Mouse (Mus musculus) left cerebral cortex, postnatal 25 days (tissue): Measurements from ENCODE around the gene Tpm4. TPM values are rescaled to one million over a fixed set of nuclear protein-coding genes. Genes with fewer than 3 reads are reported as not detected.

ENCODE experiments used
- DNase-seq, 2 experiments: peaks; one replicate each; pipeline ENCODE4 v3.0.0; 2022; ENCODE audit warnings: low spot score in 2 of 2, mixed read lengths in 1 of 2
- intact Hi-C: fragments of 180-260 bp; cut with DNase I; formaldehyde crosslinking; loops from one replicate; pipeline ENCODE4 v1.15.1; 2025
- total RNA-seq, 2 experiments: library from RNA; stranded (reverse); gene quantifications; 2 replicates each; pipeline ENCODE4 v1.2.3; 2021

Tpm4 gene
- total RNA-seq, 2 experiments from 2014 or later, result 30.2 to 30.9 TPM

DNA sequence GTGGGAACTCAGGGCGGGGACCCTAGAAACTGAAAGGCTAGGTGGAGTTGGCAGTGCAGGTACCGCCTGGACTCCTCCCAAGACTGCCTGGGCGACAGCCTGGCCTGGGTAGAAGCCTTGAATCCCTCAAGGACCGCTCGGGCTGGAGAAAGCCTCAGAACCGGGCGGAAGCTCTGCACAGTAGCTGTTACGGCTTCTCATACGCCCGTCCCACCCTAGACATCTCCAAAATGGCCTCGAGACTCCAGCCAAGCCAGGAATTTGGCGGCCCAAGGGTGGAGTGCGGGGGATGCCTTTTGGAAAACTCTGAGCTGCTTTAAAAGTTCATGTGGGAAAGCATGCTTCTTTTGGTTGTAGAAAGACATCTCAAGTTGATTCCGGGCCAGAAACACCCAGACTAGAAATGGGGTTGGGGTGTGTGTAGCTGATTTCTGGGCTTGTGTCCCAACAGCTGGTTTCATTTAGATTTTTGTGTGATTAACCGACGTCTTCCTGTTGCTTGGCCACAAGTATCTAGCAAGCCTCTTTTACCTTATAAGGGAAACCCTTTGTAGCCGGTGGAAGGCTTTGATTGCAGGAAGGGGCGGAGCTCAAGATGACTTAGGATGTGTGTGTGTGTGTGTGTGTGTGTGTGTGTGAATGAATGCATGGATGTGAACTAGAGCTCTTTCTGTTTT lies 1.7 kb downstream of the Tpm4 start:
- DNase-seq, result peak; percentile 23 to 29
- intact Hi-C loops, result no loop called here

DNA sequence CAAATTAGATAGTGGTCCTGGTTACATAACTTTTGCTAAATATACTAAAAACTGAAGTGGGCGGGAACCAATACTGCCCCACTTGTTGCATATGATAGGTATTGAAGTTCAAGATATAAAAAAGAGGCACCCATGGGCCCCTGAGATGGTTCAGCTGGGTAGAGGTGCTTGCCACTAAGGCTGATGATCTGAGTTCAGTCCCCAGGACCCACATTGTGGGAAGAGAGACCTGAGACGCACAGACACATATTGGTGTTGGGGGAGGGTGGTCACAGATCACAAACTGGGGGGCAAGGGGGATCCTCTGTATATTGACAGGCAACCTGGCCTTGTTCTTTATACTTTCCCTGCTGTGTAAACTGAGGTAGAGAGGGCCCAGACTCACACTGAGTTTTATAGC lies 2.7 kb downstream of the Tpm4 start:
- intact Hi-C loops, result no loop called here
- no peak for DNase-seq

DNA sequence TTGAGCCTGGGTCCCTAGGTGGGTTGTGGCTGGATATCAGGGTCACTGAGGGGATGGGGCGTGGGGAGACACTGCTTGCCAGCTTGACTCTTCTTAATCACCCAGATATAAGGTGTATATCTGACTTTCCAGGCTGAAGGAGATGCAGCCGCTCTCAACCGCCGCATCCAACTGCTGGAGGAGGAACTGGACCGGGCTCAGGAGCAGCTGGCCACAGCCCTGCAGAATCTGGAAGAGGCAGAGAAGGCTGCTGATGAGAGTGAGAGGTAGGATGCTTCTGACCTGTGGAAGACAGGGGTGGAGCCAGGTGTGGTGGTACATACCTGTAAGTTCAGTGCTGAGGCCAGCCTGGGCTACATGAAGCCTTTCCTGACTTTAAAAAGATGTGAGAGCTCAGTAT lies 3.7 kb downstream of the Tpm4 start:
- DNase-seq, result no peak
- intact Hi-C loops, result no loop called here

DNA sequence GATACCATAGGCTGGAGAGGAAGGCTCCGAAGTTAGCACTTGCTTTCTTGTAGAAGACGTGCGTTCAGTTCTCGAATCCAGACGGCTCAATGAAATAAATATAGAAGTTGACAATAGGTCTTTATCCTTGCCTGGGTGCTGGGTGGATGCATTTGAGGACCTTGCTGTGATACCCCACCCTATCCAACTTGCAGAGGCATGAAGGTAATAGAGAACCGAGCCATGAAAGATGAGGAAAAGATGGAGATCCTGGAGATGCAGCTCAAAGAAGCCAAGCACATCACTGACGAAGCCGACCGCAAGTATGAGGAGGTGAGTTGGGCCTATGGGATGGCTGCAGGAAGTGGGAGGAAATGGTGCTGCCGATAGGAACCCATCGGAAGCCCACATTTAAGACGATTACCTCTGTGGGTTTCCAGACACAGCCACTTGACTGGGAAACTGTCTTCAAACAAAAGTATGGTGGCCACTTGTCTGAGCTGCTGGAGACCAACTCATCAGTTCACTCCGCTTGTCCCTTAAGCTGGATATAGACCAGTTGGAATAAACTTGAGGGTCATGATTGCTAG lies 8.6 kb downstream of the Tpm4 start:
- DNase-seq, result no peak
- intact Hi-C loops, result no loop called here

DNA sequence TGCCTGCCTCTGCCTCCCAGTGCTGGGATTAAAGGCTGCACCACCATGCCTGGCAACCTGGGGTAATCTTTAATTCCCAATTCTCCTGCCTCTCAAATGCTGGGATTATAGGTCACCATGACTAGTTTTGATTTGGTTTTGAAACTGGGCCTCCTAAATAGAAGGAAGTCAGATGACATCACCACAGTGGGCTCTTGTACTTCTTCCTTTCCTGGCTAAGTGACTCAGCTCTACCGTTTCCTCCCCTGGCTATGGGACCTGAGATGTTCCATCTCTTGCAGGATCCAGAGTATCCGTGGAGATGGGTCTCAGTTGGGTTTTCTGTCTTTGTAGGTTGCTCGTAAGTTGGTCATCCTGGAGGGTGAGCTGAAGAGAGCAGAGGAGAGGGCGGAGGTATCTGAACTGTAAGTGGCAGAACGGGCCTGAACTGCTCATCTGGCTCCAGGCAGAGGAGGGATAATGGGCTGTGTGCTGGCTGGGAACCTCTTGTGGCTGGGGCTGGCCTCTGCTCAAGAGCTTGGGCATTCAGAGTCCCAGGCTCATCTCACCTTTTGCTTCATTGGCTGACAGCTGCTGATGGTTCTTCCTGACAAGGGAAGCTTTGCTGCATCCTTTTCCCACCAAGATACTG lies 9.7 kb downstream of the Tpm4 start:
- intact Hi-C loops, result no loop called here
- no peak for DNase-seq

DNA sequence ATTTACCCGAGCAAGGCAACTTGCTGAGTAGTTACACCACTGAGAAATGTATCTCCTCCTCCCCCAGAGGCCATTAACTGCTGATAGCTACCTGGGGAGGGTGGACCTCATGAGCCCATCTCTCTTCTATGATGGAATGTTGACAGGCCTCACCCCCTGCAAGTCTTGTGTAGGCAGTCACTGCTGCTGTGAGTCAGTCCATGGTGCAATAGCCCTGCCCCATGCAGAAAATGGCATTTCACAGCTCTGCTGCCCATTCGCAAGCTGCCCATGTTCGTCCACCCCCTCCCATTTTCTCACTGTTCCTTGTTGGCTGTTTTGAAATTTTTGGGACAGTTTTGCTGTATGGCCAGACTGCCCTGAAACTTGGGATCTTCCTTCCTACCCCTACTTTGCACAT lies 10.7 kb downstream of the Tpm4 start:
- no peak for DNase-seq
- intact Hi-C loops, result no loop called here

DNA sequence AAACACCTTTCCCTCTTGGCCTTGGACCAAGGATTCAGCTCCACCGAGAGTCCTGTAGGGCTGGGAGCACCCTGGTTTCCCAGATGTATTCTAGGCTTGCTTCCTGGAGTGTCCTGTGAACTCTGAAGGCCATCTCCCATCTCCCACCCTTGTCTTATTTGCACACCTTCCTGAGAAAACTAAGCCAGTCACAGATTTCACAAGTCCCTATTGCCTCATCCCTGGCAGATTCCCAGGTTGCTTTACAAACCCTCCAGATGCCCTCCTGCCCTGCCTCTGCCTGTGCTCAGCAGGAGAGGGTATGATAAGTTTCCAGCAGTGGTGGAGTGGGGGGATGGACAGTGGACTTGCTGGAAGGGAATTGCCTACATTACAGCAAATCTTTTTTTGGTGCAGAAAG lies 11.3 kb downstream of the Tpm4 start:
- DNase-seq, result no peak
- intact Hi-C loops, result no loop called here

DNA sequence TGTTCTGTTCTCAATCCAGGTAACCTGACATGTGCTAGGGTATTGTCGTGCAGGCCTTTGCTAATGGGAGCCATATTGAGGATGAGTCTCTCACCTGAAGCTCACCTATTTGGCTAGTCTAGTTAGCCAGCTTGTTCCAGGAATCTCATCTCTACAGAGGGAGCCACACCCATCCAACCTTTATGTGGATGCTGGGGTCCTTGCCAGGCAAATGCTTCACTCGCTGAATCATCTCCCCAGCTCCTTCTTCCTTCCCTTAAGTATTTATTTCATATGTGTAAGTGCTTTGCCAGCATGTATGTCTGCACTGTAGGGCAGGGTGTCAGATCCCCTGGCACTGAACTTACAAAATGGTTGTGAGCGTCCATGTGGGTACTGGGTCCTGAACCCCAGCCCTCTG lies 11.8 kb downstream of the Tpm4 start:
- peak in 1 of 2 experiments; percentile 21 for DNase-seq
- intact Hi-C loops, result no loop called here

DNA sequence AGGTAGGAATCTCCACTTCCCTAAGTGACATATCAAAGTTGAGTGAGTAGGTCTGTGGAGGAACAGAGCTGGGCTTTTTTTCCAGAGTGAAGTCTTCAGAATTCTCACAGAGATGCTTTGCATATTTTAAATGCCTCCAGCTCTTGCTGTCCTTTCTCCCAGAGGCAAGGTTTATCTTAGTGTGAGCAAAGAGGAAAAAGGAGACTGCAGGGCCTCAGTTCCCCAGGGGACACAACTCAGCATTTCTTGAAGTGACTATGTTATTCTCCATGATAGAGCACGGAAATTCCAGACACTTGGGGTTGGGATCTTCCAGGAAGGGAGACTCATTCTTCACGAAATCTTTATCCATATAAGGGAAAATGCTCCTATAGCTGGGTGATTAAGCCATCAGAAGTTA lies 12.5 kb downstream of the Tpm4 start:
- intact Hi-C loops, result no loop called here
- no peak for DNase-seq

DNA sequence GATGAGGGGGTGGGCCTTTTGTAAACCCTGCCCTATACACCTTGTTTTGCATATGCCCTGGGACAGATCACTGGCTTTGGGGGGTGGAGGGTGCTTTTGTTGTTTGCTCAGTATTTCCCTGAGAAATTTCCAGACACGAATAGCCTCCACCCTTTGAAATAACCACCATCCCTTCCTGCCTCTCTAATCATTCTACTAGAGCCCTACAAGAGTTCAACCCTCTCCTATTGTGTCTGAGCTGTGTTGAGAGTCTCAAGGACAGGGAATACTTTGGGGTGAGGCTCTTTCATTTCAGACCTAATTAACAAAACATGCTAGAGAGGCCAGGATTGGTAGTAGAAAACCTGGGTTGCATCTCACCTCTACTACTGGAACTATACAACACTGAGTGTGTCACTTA lies 14.3 kb downstream of the Tpm4 start:
- no peak for DNase-seq
- intact Hi-C loops, result no loop called here

DNA sequence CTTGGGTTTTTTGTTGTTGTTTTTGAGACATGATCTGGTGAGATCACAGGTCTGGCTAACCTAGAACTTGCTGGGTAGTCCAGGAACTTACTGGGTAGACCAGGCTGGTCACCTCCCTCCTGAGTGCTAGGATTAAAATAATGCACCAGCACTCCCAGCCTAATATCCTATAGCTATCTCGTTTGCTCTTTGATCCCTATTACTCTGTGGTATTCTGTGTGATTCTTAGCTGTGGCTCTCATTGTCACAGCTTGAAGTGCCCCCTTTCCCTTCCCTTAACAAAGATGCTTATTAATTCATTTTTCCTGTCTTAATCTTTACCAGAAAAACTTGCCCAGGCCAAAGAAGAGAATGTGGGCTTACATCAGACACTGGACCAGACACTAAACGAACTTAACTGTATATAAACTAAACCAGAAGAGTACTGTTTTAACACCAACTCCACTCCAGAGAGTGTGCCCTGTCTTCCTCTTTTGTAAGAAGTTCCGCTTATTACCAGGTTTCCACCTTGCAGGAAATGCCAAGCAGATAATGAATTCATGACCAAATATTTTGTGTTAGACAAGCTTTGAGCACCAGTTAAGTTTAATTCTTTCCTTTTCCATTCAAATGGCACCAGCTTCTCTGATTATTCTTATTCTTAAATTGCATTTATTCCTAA lies 16.8 kb downstream of the Tpm4 start:
- no peak for DNase-seq
- intact Hi-C loops, result no loop called here

DNA sequence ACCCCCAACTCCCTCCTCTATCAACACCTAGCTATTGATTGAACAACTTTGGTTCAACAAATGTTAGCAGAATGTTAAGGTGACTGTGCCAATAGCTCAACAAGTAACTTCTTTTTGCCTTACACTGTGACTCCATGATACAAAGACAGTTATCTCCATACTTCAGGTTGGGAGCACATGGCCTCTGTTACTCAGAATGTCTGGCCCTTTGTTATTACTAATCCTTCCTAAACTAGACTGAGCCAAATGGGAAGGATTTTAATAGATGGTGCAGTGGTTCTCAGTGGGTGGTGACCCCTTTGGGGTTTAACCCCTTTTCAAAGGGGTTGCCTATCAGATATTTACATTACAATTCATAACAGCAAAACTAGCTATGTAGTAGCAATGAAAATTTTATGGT lies 18.6 kb downstream of the Tpm4 start:
- DNase-seq, result no peak

DNA sequence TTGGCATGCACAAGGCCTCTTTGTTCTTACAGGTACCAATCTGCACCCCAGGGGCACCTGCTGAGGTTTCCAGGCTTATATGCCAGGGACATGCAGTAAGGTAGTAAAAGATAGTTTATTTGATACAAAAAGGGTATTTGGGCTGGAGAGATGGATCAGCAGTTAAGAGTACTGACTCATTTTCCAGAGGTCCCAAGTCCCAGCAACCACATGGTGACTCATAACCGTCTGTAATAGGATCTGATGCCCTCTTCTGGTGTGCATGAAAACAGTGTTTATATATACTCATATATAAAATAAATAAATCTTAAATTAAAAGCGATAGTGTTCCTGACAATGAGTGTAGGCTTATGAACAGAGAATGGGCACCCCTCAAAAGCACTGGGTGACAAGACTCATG lies 23.3 kb downstream of the Tpm4 start:
- no peak for DNase-seq
- intact Hi-C loops, result no loop called here

More for the DNA sequence above, 18.6 kb downstream of the Tpm4 start:
- intact Hi-C loops, result no loop called here

DNA sequence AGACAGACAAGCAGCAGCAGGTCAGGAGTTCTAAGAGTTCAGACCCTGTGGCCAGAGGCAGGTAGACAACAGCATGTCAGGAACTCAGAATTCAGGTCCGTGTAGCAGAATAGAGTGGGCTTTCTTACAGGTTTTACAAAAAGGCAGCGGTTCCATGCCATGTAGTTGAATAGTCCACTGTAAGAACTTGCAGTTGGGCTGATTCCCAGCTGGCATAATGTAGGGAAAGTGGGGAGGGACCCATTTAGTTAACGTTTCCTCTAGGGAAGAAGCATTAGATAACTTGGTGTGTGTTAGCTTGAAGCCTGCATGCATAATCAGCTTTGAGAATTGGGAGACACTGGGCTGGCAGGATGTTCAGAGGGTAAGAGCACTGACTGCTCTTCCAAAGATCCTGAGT lies 24.0 kb downstream of the Tpm4 start:
- no peak for DNase-seq
- intact Hi-C loops, result no loop called here

DNA sequence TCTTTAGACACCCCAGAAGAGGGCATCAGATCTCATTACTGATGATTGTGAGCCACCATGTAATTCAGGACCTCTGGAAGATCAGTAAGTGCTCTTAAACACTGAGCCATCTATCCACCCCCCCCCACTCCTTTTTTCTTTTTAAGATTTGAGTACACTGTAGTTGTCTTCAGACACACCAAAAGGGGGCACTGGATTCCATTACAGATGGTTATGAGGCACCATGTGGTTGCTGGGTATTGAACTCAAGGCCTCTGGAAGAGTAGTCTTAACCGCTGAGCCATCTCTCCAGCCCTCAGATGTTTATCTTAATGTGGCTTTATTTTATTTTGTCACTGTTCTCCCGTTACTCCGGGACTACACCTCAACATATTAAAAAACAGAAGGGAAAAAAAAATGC lies 25.2 kb downstream of the Tpm4 start:
- intact Hi-C loops, result no loop called here
- no peak for DNase-seq

DNA sequence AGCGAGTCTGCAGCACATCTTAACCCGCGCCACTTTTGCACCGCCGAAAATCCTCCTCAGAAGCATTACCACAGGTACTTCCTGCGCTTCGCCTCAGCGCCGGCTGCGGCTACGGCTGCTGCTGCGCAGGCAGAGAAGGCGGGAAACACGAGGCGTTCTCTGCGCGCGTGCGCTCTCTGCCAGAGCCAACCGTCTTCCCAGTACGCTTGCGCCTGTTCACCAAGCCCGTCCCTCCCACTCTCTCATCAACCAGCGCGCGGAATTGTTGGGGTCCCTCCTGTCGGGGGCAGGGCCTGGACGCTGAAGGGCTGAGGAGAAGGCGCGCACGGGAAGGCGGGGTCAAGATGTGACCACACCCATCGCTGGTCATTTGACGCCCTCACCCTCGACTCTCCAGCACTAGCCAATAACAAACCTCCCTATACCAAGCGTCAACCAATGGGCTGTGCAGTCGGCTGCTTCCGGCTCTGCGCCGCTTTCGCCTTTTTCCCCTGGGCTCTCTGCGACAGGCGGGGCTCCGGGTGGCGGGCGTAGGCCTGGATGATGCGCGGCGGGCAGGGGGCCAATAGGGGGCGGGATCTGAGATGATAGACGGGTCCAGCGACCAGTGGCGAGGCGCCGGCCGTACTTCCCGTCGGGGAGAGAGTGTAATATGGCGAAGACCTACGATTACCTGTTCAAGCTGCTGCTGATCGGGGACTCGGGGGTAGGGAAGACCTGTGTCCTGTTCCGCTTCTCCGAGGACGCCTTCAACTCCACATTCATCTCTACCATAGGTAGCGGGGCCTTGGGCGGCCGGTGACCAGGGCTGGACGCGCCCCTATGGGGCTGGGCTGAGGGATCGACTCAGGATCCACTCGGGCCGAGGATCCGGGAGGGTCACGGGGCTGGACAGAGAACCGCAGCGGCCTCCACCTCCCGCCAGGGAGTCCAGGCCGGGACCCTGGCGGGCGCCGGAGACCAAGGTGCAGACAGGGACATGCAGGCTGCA lies 26.2 kb downstream of the Tpm4 start, which contains the start of gene Rab8a:
Gene Rab8a, plus strand, starts transcription at position 494 of the 991 bp plus-strand sequence.
- DNase-seq, result peak; percentile 99 to 100
- intact Hi-C loops, result no loop called here

DNA sequence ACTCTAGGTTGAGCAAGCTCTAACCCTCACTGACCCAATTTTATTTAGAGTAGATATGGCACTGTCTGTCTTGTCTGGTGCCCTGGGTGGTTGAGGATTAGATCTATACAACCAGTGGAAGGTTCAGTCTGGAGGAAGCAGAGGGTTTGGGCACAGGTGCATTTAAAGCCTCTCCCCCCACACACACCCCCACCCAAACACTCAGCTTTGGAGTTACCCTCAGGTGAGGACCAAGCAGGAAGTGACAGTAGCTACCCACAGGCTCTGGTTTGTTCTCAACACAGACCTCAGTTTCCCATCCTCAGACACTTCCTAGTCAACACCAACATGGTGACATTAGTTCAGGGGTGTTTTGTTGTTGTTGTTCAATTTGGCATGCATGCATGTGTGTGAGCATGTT lies 28.0 kb downstream of the Tpm4 start:
- intact Hi-C loops, result no loop called here
- no peak for DNase-seq

DNA sequence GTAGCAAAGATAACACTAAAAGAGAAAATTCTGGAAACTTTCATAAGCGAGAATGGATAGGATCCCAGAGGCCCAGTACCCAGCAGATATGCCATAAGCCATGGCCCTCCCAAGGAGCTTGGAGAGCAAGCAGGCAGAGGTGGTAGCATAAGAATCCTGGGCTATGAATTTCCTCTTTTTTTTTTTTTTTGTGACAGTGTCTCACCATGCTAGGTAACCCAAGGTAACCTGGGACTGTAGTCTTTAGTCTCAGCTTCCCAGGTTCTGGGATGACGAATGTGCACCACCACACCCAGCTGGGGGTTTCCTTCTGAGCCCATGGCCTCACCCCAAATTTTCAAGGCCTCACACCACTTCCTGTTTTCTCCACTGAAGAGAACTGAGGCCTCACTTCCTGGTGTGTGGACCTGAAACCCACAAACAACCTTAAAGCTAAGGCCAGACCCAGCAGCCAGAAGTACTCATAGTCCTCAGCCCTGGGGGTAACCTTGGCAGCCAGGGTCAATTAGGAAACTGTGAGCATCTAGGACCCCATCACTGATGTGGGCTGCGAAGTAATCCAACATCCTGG lies 34.4 kb downstream of the Tpm4 start:
- intact Hi-C loops, result no loop called here
- DNase-seq, result no peak

DNA sequence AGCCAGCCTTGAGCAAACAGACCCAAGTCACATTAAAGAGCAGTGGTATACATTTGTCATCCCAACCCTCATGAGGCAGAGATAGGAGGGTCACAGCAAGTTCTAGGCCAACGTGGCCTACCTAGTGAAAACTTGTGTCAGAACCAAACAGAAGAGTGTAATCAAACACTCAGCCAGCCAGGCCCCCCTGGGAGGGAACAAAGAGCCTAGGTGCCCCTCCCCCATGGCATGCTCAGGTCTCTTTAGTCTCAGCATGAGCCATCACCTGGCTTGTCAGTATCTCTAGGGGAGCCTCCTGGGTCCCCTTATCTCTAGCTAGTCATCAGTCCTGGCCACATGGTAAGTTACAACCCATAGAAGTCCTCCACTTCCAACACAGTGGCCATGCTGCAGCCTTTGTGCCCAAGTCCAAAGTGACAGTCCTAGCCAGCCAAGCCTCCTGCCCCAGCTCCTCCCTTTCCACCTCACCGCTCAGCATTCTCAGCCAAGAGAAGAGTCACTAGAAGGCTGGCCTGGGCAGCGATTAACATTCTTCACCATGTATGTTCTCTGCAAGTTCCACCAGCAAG lies 35.0 kb downstream of the Tpm4 start:
- DNase-seq, result no peak

More for the DNA sequence above, 35.0 kb downstream of the Tpm4 start:
- intact Hi-C loops, result no loop called here
